Mouse (Mus musculus): ENCODE measurements around the gene Bicc1. TPM values are rescaled to one million over a fixed set of nuclear protein-coding genes. Genes with fewer than 3 reads are reported as not detected.
A peak's percentile ranks its signal among the peaks of the same experiment; 100 is the strongest.

The Bicc1 gene
- polyA plus RNA-seq, 1 experiment = 4.0 TPM

- H3K4me3 ChIP-seq (replicated peaks; ENCODE audit: control insufficient read depth, low read depth, low read length) = no peak overlapping the region
- 69% methylated on average over 1 of the region's 1 CpGs for WGBS
- TF ChIP-seq POLR2A (IDR thresholded peaks at IDR 0.05; ENCODE audit: borderline replicate concordance, control insufficient read depth, low read depth, low read length) (no peak), CTCF (IDR thresholded peaks at IDR 0.05; ENCODE audit: control insufficient read depth, insufficient read depth, low read length) (no peak)
- no peaks in the 10 kb centered on the region for H3K4me1 ChIP-seq (ENCODE audit: control insufficient read depth, insufficient read depth, low read length)
- H3K27ac ChIP-seq (ENCODE audit: control insufficient read depth, insufficient read depth, low read depth, low read length, poor library complexity) = no peak overlapping the region
Measured at GRCm38 (mm10) chr10:70919851-70920250, 239.6 kb downstream of the Bicc1 start.

GRCm38 (mm10) chr10:70919031-70919663 lies 240.4 kb downstream of the Bicc1 start:
- no peak overlapping the region for H3K27ac ChIP-seq (ENCODE audit: control insufficient read depth, insufficient read depth, low read depth, low read length, poor library complexity)
- no peak overlapping the region for H3K4me3 ChIP-seq (replicated peaks; ENCODE audit: control insufficient read depth, low read depth, low read length)
- no peaks in the 10 kb centered on the region for H3K4me1 ChIP-seq (ENCODE audit: control insufficient read depth, insufficient read depth, low read length)
- TF ChIP-seq CTCF (IDR thresholded peaks at IDR 0.05; ENCODE audit: control insufficient read depth, insufficient read depth, low read length) = no peak
- no peak for TF ChIP-seq POLR2A (IDR thresholded peaks at IDR 0.05; ENCODE audit: borderline replicate concordance, control insufficient read depth, low read depth, low read length)
- 73% methylated on average over 13 of the region's 13 CpGs for WGBS

DNA sequence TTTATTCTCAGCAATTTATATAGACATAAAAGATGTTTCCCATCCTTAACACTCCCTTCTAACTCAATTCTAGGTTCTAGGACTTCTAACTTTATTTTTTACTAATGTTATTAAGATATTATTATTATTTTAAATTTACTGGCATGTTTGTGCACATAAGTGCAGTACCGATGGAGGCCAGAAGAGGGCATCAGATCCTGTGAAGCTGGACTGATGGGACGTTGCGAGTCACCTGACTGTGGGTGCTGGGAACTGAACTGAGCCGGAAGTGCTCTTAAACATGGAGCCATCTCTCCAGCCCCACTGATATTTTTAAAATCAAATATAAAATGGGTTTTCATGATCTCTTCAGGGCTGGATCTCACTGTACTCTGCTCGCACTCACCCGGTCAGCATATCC lies 242.8 kb downstream of the Bicc1 start:
- Histone ChIP-seq H3K27ac (ENCODE audit: control insufficient read depth, insufficient read depth, low read depth, low read length, poor library complexity) (no peak overlapping the region), H3K4me1 (ENCODE audit: control insufficient read depth, insufficient read depth, low read length) (no peaks in the 10 kb centered on the region), H3K4me3 (replicated peaks; ENCODE audit: control insufficient read depth, low read depth, low read length) (no peak overlapping the region)
- TF ChIP-seq CTCF (IDR thresholded peaks at IDR 0.05; ENCODE audit: control insufficient read depth, insufficient read depth, low read length) (peak; percentile 11; the same call in 1 of the 2 replicates), POLR2A (IDR thresholded peaks at IDR 0.05; ENCODE audit: borderline replicate concordance, control insufficient read depth, low read depth, low read length) (no peak)
- 83% methylated on average over 6 of the region's 6 CpGs for WGBS

DNA sequence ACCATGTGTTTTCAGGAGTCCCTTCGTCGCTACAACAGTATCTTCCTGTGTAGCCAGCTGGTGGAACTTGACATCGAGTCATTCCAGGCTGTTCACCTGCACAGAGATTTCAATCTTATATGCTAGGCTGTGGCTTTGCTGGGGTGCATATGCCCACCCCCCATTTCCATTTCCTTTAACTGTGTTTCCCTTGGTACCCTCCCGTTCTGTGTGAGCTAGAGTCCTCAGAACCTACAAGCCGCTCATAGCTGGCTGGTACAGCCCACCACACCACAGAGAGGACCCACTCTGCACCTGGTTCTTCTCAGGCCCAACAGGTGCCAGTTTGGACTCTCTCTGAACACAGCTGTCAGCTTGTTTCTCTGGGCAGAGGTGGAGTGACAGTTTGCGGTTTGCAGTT lies 244.4 kb downstream of the Bicc1 start:
- Histone ChIP-seq H3K27ac (ENCODE audit: control insufficient read depth, insufficient read depth, low read depth, low read length, poor library complexity) (no peak overlapping the region), H3K4me1 (ENCODE audit: control insufficient read depth, insufficient read depth, low read length) (no peaks in the 10 kb centered on the region), H3K4me3 (replicated peaks; ENCODE audit: control insufficient read depth, low read depth, low read length) (no peak overlapping the region)
- TF ChIP-seq POLR2A (IDR thresholded peaks at IDR 0.05; ENCODE audit: borderline replicate concordance, control insufficient read depth, low read depth, low read length) = no peak
- no peak for TF ChIP-seq CTCF (IDR thresholded peaks at IDR 0.05; ENCODE audit: control insufficient read depth, insufficient read depth, low read length)
- 83% methylated on average over 6 of the region's 6 CpGs for WGBS

GRCm38 (mm10) chr10:70903936-70904335 lies 255.6 kb downstream of the Bicc1 start:
- Histone ChIP-seq H3K4me1 (ENCODE audit: control insufficient read depth, insufficient read depth, low read length) (no peaks in the 10 kb centered on the region), H3K27ac (ENCODE audit: control insufficient read depth, insufficient read depth, low read depth, low read length, poor library complexity) (no peak overlapping the region), H3K4me3 (replicated peaks; ENCODE audit: control insufficient read depth, low read depth, low read length) (no peak overlapping the region)
- 70% methylated on average over 7 of the region's 7 CpGs for WGBS
- no peak for TF ChIP-seq CTCF (IDR thresholded peaks at IDR 0.05; ENCODE audit: control insufficient read depth, insufficient read depth, low read length)
- no peak for TF ChIP-seq POLR2A (IDR thresholded peaks at IDR 0.05; ENCODE audit: borderline replicate concordance, control insufficient read depth, low read depth, low read length)

GRCm38 (mm10) chr10:70902751-70903485 lies 256.6 kb downstream of the Bicc1 start:
- 66% methylated on average over 5 of the region's 5 CpGs for WGBS
- TF ChIP-seq POLR2A (IDR thresholded peaks at IDR 0.05; ENCODE audit: borderline replicate concordance, control insufficient read depth, low read depth, low read length) (no peak), CTCF (IDR thresholded peaks at IDR 0.05; ENCODE audit: control insufficient read depth, insufficient read depth, low read length) (no peak)
- Histone ChIP-seq H3K27ac (ENCODE audit: control insufficient read depth, insufficient read depth, low read depth, low read length, poor library complexity) (no peak overlapping the region), H3K4me1 (ENCODE audit: control insufficient read depth, insufficient read depth, low read length) (no peaks in the 10 kb centered on the region), H3K4me3 (replicated peaks; ENCODE audit: control insufficient read depth, low read depth, low read length) (no peak overlapping the region)

DNA sequence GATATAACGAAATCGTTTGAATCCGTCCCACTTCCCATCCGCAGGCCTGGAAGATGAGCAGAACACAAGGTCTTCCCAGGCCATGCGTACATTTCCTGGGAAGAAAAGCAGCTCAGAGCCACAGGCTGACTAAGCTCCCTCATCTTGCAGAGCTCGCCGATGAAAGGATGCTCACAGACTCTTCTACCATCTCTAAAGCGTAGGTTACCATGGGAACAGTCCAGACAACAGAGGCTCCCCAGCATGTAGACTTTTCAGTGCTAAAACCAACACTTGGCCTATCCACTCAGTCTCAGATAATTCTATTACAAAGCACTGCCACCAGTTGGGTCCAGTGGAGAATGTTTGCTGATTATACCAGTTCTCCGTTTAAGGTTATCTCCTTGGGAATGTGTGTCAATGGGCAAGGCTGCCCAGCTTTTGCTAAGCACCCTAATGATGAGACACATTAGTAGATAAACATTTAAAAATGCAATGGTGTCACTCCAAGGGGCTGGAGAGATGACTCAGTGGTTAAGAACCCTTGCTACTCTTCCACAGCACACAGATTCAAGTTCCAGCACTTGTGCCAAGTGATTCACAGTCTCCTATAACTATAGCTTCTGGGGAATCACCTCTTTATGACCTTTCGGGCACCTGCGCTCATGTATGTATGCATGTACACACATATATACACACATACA lies 258.2 kb downstream of the Bicc1 start:
- H3K4me1 ChIP-seq (ENCODE audit: control insufficient read depth, insufficient read depth, low read length) = no peaks in the 10 kb centered on the region
- 86% methylated on average over 11 of the region's 11 CpGs for WGBS
- TF ChIP-seq CTCF (IDR thresholded peaks at IDR 0.05; ENCODE audit: control insufficient read depth, insufficient read depth, low read length) (no peak), POLR2A (IDR thresholded peaks at IDR 0.05; ENCODE audit: borderline replicate concordance, control insufficient read depth, low read depth, low read length) (no peak)
- H3K27ac ChIP-seq (ENCODE audit: control insufficient read depth, insufficient read depth, low read depth, low read length, poor library complexity) = no peak overlapping the region
- no peak overlapping the region for H3K4me3 ChIP-seq (replicated peaks; ENCODE audit: control insufficient read depth, low read depth, low read length)

DNA sequence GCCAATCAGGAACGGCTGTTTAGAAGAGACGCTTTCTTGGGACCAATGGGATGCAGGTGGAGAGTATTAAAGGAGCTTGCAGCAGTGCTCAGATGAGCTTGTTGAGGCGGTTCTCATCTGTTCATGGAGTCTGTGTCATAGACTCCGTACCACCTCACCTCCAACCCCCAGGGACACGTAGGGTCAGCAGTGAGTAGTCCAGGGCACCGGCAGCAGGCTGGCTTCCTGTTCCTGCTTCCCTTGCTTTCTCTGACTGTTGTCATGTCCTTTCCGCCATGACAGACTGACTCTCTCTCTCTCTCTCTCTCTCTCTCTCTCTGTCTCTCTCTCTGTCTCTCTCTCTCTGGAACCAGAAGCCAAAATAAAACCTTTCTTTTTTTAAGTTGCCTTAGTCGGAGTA lies 263.6 kb downstream of the Bicc1 start:
- WGBS = 68% methylated on average over 8 of the region's 8 CpGs
- TF ChIP-seq POLR2A (IDR thresholded peaks at IDR 0.05; ENCODE audit: borderline replicate concordance, control insufficient read depth, low read depth, low read length) (no peak), CTCF (IDR thresholded peaks at IDR 0.05; ENCODE audit: control insufficient read depth, insufficient read depth, low read length) (no peak)
- Histone ChIP-seq H3K4me1 (ENCODE audit: control insufficient read depth, insufficient read depth, low read length) (no peaks in the 10 kb centered on the region), H3K27ac (ENCODE audit: control insufficient read depth, insufficient read depth, low read depth, low read length, poor library complexity) (no peak overlapping the region), H3K4me3 (replicated peaks; ENCODE audit: control insufficient read depth, low read depth, low read length) (no peak overlapping the region)
